Mouse (Mus musculus): ENCODE results near the gene Hbb-bs. TPM values are rescaled to one million over a fixed set of nuclear protein-coding genes. Genes with fewer than 3 reads are reported as not detected.
"Not testable (repeated sequence)": the region's sequence is repeated elsewhere in the genome, so short reads cannot be mapped to it uniquely, and the experiment has no call there.

The Hbb-bs gene
- polyA plus RNA-seq, 1 experiment from 2014 or later: 122,775 TPM

GRCm38 (mm10) chr7:103812174-103812573 lies 15.7 kb downstream of the Hbb-bs start:
- Histone ChIP-seq H3K4me1 (replicated peaks) (peaks cover 28% of the 10 kb centered on the region), H3K4me3 (replicated peaks) (peak overlapping the region; percentile 65), H3K9ac (peak overlapping the region; percentile 70), H3K4me2 (peak overlapping the region; percentile 56), H3K27ac (replicated peaks) (peak overlapping the region; percentile 98), H3K9me3 (replicated peaks) (no peaks in the 10 kb centered on the region), H3K27me3 (no peaks in the 10 kb centered on the region), H3K36me3 (replicated peaks) (no peaks in the 10 kb centered on the region)
- 0% methylated on average over 1 of the region's 1 CpGs for WGBS (ENCODE audit: insufficient replicate concordance)
- ATAC-seq (ENCODE audit: insufficient read depth): no peak

- peaks cover 32% of the 10 kb centered on the region for H3K4me1 ChIP-seq (replicated peaks)
- peak; percentile 50 for ATAC-seq (ENCODE audit: insufficient read depth)
- no peaks in the 10 kb centered on the region for H3K9me3 ChIP-seq (replicated peaks)
- peak overlapping the region; percentile 98 for H3K27ac ChIP-seq (replicated peaks)
- no peaks in the 10 kb centered on the region for H3K27me3 ChIP-seq
- H3K36me3 ChIP-seq (replicated peaks): no peaks in the 10 kb centered on the region
- H3K9ac ChIP-seq: peak overlapping the region; percentile 22
- H3K4me2 ChIP-seq: peak overlapping the region; percentile 48
- 50% methylated on average over 1 of the region's 1 CpGs for WGBS (ENCODE audit: insufficient replicate concordance)
- H3K4me3 ChIP-seq (replicated peaks): peak overlapping the region; percentile 50
Observed at GRCm38 (mm10) chr7:103811223-103811845, 16.6 kb downstream of the Hbb-bs start.

GRCm38 (mm10) chr7:103810746-103811145 lies 17.1 kb downstream of the Hbb-bs start:
- H3K27ac ChIP-seq (replicated peaks): peak overlapping the region; percentile 98
- no peaks in the 10 kb centered on the region for H3K27me3 ChIP-seq
- WGBS (ENCODE audit: insufficient replicate concordance): 32% methylated on average over 3 of the region's 3 CpGs
- ATAC-seq (ENCODE audit: insufficient read depth): peak; percentile 23
- H3K9ac ChIP-seq: no peak overlapping the region
- H3K4me1 ChIP-seq (replicated peaks): peaks cover 33% of the 10 kb centered on the region
- no peaks in the 10 kb centered on the region for H3K36me3 ChIP-seq (replicated peaks)
- peak overlapping the region; percentile 64; the same call in 1 of the 2 replicates for H3K4me2 ChIP-seq
- H3K9me3 ChIP-seq (replicated peaks): no peaks in the 10 kb centered on the region
- H3K4me3 ChIP-seq (replicated peaks): peak overlapping the region; percentile 50

- Histone ChIP-seq H3K4me1 (replicated peaks) (peaks cover 31% of the 10 kb centered on the region), H3K9me3 (replicated peaks) (no peaks in the 10 kb centered on the region), H3K27ac (replicated peaks) (peak overlapping the region; percentile 98), H3K9ac (peak overlapping the region; percentile 54; the same call in 1 of the 2 replicates), H3K36me3 (replicated peaks) (no peaks in the 10 kb centered on the region), H3K4me3 (replicated peaks) (peak overlapping the region; percentile 50), H3K4me2 (peak overlapping the region; percentile 64), H3K27me3 (no peaks in the 10 kb centered on the region)
- 32% methylated on average over 1 of the region's 1 CpGs for WGBS (ENCODE audit: insufficient replicate concordance)
- peak; percentile 7; the same call in 1 of the 2 replicates for ATAC-seq (ENCODE audit: insufficient read depth)
Observed at GRCm38 (mm10) chr7:103810296-103810695, 17.6 kb downstream of the Hbb-bs start.

GRCm38 (mm10) chr7:103809801-103810155 lies 18.1 kb downstream of the Hbb-bs start:
- Histone ChIP-seq H3K27me3 (no peaks in the 10 kb centered on the region), H3K4me3 (replicated peaks) (peak overlapping the region; percentile 50), H3K4me1 (replicated peaks) (peaks cover 31% of the 10 kb centered on the region), H3K36me3 (replicated peaks) (no peaks in the 10 kb centered on the region), H3K4me2 (peak overlapping the region; percentile 64), H3K9me3 (replicated peaks) (no peaks in the 10 kb centered on the region), H3K9ac (peak overlapping the region; percentile 54), H3K27ac (replicated peaks) (peak overlapping the region; percentile 98)
- 27% methylated on average over 1 of the region's 1 CpGs for WGBS (ENCODE audit: insufficient replicate concordance)
- no peak for ATAC-seq (ENCODE audit: insufficient read depth)

- Histone ChIP-seq H3K9me3 (replicated peaks) (no peaks in the 10 kb centered on the region), H3K27ac (replicated peaks) (peak overlapping the region; percentile 98), H3K27me3 (no peaks in the 10 kb centered on the region), H3K4me3 (replicated peaks) (peak overlapping the region; percentile 50), H3K36me3 (replicated peaks) (no peaks in the 10 kb centered on the region), H3K9ac (peak overlapping the region; percentile 54), H3K4me1 (replicated peaks) (peaks cover 31% of the 10 kb centered on the region), H3K4me2 (peak overlapping the region; percentile 64)
- no peak for ATAC-seq (ENCODE audit: insufficient read depth)
- WGBS (ENCODE audit: insufficient replicate concordance): 13% methylated on average over 5 of the region's 5 CpGs
Observed at GRCm38 (mm10) chr7:103808971-103809800, 18.7 kb downstream of the Hbb-bs start.

GRCm38 (mm10) chr7:103808120-103808519 lies 19.8 kb downstream of the Hbb-bs start:
- peak overlapping the region; percentile 47 for H3K9ac ChIP-seq

GRCm38 (mm10) chr7:103806856-103807255 lies 21.0 kb downstream of the Hbb-bs start:
- Histone ChIP-seq H3K4me1 (replicated peaks) (peaks cover 31% of the 10 kb centered on the region), H3K36me3 (replicated peaks) (no peaks in the 10 kb centered on the region), H3K27ac (replicated peaks) (peak overlapping the region; percentile 79), H3K9me3 (replicated peaks) (no peaks in the 10 kb centered on the region), H3K9ac (no peak overlapping the region), H3K4me2 (0 out of 2 replicates have a peak overlapping the region, but pooled peaks have one; percentile 6), H3K27me3 (no peaks in the 10 kb centered on the region), H3K4me3 (replicated peaks) (no peak overlapping the region)
- ATAC-seq (ENCODE audit: insufficient read depth): no peak
- 41% methylated on average over 1 of the region's 1 CpGs for WGBS (ENCODE audit: insufficient replicate concordance)

More at GRCm38 (mm10) chr7:103808120-103808519, 19.8 kb downstream of the Hbb-bs start:
- H3K9me3 ChIP-seq (replicated peaks); H3K27me3 ChIP-seq; ATAC-seq (ENCODE audit: insufficient read depth); H3K36me3 ChIP-seq (replicated peaks): not testable (repeated sequence)
- Histone ChIP-seq H3K4me2 (peak overlapping the region; percentile 43), H3K4me1 (replicated peaks) (peaks cover 31% of the 10 kb centered on the region), H3K4me3 (replicated peaks) (peak overlapping the region; percentile 5; the same call in 1 of the 2 replicates), H3K27ac (replicated peaks) (peak overlapping the region; percentile 93)
- 42% methylated on average over 2 of the region's 2 CpGs for WGBS (ENCODE audit: insufficient replicate concordance)

GRCm38 (mm10) chr7:103792669-103793388 lies 35.1 kb downstream of the Hbb-bs start:
- Histone ChIP-seq H3K9ac (no peak overlapping the region), H3K4me3 (replicated peaks) (no peak overlapping the region), H3K9me3 (replicated peaks) (no peaks in the 10 kb centered on the region), H3K36me3 (replicated peaks) (no peaks in the 10 kb centered on the region), H3K27me3 (no peaks in the 10 kb centered on the region), H3K27ac (replicated peaks) (peak overlapping the region; percentile 45; the same call in 1 of the 2 replicates), H3K4me2 (no peak overlapping the region), H3K4me1 (replicated peaks) (peaks cover 6% of the 10 kb centered on the region)
- 5% methylated on average over 4 of the region's 4 CpGs for WGBS (ENCODE audit: insufficient replicate concordance)
- ATAC-seq (ENCODE audit: insufficient read depth): peak; percentile 91

- Histone ChIP-seq H3K4me3 (replicated peaks) (no peak within 1 kb of the TSS), H3K27ac (replicated peaks) (peak within 1 kb of the TSS; percentile 45; the same call in 1 of the 2 replicates), H3K9ac (no peak within 1 kb of the TSS), H3K36me3 (replicated peaks) (no peaks in the 10 kb centered on the region), H3K27me3 (0 out of 2 replicates have a peak, but pooled peaks cover 3% of the 10 kb centered on the region), H3K9me3 (replicated peaks) (no peaks in the 10 kb centered on the region), H3K4me2 (no peak within 1 kb of the TSS), H3K4me1 (replicated peaks) (peaks cover 6% of the 10 kb centered on the region)
- 62% methylated on average over 3 of the region's 3 CpGs for WGBS (ENCODE audit: insufficient replicate concordance)
- ATAC-seq (ENCODE audit: insufficient read depth): no peak
Observed at GRCm38 (mm10) chr7:103791721-103792120, 36.2 kb downstream of the Hbb-bs start, which contains the start of gene Olfr67. Gene Olfr67 (minus strand): TSS chr7:103791821.
